Mouse (Mus musculus) myocyte (in vitro differentiated cells): ENCODE measurements around the gene Zbtb40. TPM values are rescaled to one million over a fixed set of nuclear protein-coding genes. Genes with fewer than 3 reads are reported as not detected.

Experiments
- H3K27me3 ChIP-seq: one replicate; pipeline ENCODE4 v1.6.1; 2011; ENCODE audit not compliant: control insufficient read depth, insufficient read depth, insufficient read length
- H3K36me3 ChIP-seq: one replicate; pipeline ENCODE4 v1.6.1; 2011; ENCODE audit not compliant: control insufficient read depth, insufficient read depth
- H3K4me2 ChIP-seq: one replicate; pipeline ENCODE4 v1.6.1; 2011; ENCODE audit warnings: low read depth, control low read depth
- H3K4me3 ChIP-seq: one replicate; pipeline ENCODE4 v1.5.1; 2011; ENCODE audit warnings: mild to moderate bottlenecking, control low read depth, moderate library complexity
- H3K79me2 ChIP-seq: one replicate; pipeline ENCODE4 v1.6.1; 2011; ENCODE audit not compliant: control insufficient read depth, insufficient read depth
- H3ac ChIP-seq: one replicate; pipeline ENCODE4 v1.6.1; 2011; ENCODE audit not compliant: control insufficient read depth, insufficient read length
- CEBPB ChIP-seq: IDR thresholded peaks from 2 replicates; pipeline ENCODE4 v1.6.1; 2011; ENCODE audit warnings: mild to moderate bottlenecking, moderate library complexity; ENCODE audit not compliant: poor library complexity, insufficient read depth, severe bottlenecking
- E2F4 ChIP-seq: IDR thresholded peaks from one replicate; pipeline ENCODE4 v1.6.1; 2011; ENCODE audit warnings: mild to moderate bottlenecking, control low read depth, moderate library complexity; ENCODE audit not compliant: insufficient read depth
- MAX ChIP-seq: IDR thresholded peaks from one replicate; pipeline ENCODE4 v1.6.1; 2011; ENCODE audit warnings: low read depth, mild to moderate bottlenecking, control low read depth
- MYOD1 ChIP-seq, 3 experiments: IDR thresholded peaks; one replicate each; pipeline ENCODE4 v1.6.1; 2011; ENCODE audit warnings: control low read depth in 2 of 3, low read depth in 2 of 3, mild to moderate bottlenecking in 2 of 3, moderate library complexity in 1 of 3; ENCODE audit not compliant: insufficient read length in 2 of 3, control insufficient read depth in 1 of 3
- MYOG ChIP-seq, 3 experiments: IDR thresholded peaks; one replicate each; pipeline ENCODE4 v1.6.1; 2011; ENCODE audit warnings: control low read depth in 2 of 3, low read depth in 2 of 3, mild to moderate bottlenecking in 2 of 3; ENCODE audit not compliant: insufficient read length in 2 of 3, control insufficient read depth in 1 of 3, insufficient read depth in 1 of 3
- POLR2A ChIP-seq: IDR thresholded peaks from one replicate; pipeline ENCODE4 v1.6.1; 2011; ENCODE audit warnings: low read depth, mild to moderate bottlenecking, control low read depth, moderate library complexity; ENCODE audit not compliant: insufficient read length
- POLR2AphosphoS2 ChIP-seq: IDR thresholded peaks from one replicate; pipeline ENCODE4 v1.6.1; 2011; ENCODE audit warnings: low read depth, control low read depth; ENCODE audit not compliant: insufficient read length
- REST ChIP-seq: IDR thresholded peaks from one replicate; pipeline ENCODE4 v1.6.1; 2011; ENCODE audit warnings: mild to moderate bottlenecking, control low read depth, moderate library complexity; ENCODE audit not compliant: insufficient read depth, insufficient read length
- SRF ChIP-seq: IDR thresholded peaks from one replicate; pipeline ENCODE4 v1.6.1; 2011; ENCODE audit warnings: low read depth; ENCODE audit not compliant: control insufficient read depth, insufficient read length
- TCF12 ChIP-seq: IDR thresholded peaks from one replicate; pipeline ENCODE4 v1.6.1; 2011; ENCODE audit warnings: mild to moderate bottlenecking, control low read depth; ENCODE audit not compliant: poor library complexity, insufficient read depth, severe bottlenecking
- TCF3 ChIP-seq: IDR thresholded peaks from one replicate; pipeline ENCODE4 v1.6.1; 2011; ENCODE audit warnings: low read depth, control low read depth; ENCODE audit not compliant: insufficient read length
- USF1 ChIP-seq: IDR thresholded peaks from one replicate; pipeline ENCODE4 v1.6.1; 2011; ENCODE audit warnings: low read depth, mild to moderate bottlenecking, control low read depth, moderate library complexity
- polyA plus RNA-seq: library from polyadenylated mRNA; unstranded; fragments of >200 nt; fragmentation: generic; extraction: Trizol; gene quantifications from one replicate; pipeline ENCODE4 v1.2.1, GENCODE M21; 2012; ENCODE audit warnings: missing spikeins

The Zbtb40 gene
- polyA plus RNA-seq, 1 experiment = 7.4 TPM

GRCm38 (mm10) chr4:137085083-137085810, 36.6 kb upstream of the Zbtb40 start:
- TF ChIP-seq TCF12 (no peak), E2F4 (no peak), REST (no peak), CEBPB (no peak), USF1 (peak; percentile 23), MYOD1 (IDR thresholded peaks at IDR 0.05; ENCODE audit: control insufficient read depth in 1 of 3, insufficient read length in 2 of 3, low read depth in 2 of 3) (no peak), POLR2A (no peak)
- no peak overlapping the region for H3ac ChIP-seq
- H3K4me2 ChIP-seq = peak overlapping the region; percentile 69
- no peaks in the 10 kb centered on the region for H3K36me3 ChIP-seq
- H3K79me2 ChIP-seq = no peaks in the 10 kb centered on the region
- H3K27me3 ChIP-seq = peaks cover 21% of the 10 kb centered on the region
- no peak overlapping the region for H3K4me3 ChIP-seq

- no peak for TF ChIP-seq USF1
- TF ChIP-seq REST = no peak
- no peak for TF ChIP-seq MYOD1 (IDR thresholded peaks at IDR 0.05; ENCODE audit: control insufficient read depth in 1 of 3, insufficient read length in 2 of 3, low read depth in 2 of 3)
- no peak for TF ChIP-seq SRF
- no peak for TF ChIP-seq E2F4
- TF ChIP-seq MYOG (IDR thresholded peaks at IDR 0.05; ENCODE audit: control insufficient read depth in 1 of 3, insufficient read depth in 1 of 3, insufficient read length in 2 of 3, low read depth in 2 of 3) = no peak
- TF ChIP-seq CEBPB = no peak
- TF ChIP-seq TCF12 = no peak
- no peak for TF ChIP-seq POLR2A
- TF ChIP-seq POLR2AphosphoS2 = no peak
- no peak for TF ChIP-seq MAX
- TF ChIP-seq TCF3 = no peak
- peaks cover 16% of the 10 kb centered on the region for H3K27me3 ChIP-seq
- H3ac ChIP-seq = no peak overlapping the region
- H3K36me3 ChIP-seq = no peaks in the 10 kb centered on the region
- H3K4me3 ChIP-seq = no peak overlapping the region
- no peak overlapping the region for H3K4me2 ChIP-seq
- no peaks in the 10 kb centered on the region for H3K79me2 ChIP-seq
These were observed 34.3 kb upstream of the Zbtb40 start for GRCm38 (mm10) chr4:137082866-137083265.

GRCm38 (mm10) chr4:137081401-137081800, 32.8 kb upstream of the Zbtb40 start:
- H3K27me3 ChIP-seq = peaks cover 8% of the 10 kb centered on the region
- no peak overlapping the region for H3K4me2 ChIP-seq
- TF ChIP-seq POLR2AphosphoS2 = no peak
- TF ChIP-seq MAX = no peak
- no peak for TF ChIP-seq TCF12
- TF ChIP-seq USF1 = no peak
- no peak for TF ChIP-seq REST
- no peak for TF ChIP-seq TCF3
- no peak for TF ChIP-seq CEBPB
- TF ChIP-seq MYOG (IDR thresholded peaks at IDR 0.05; ENCODE audit: control insufficient read depth in 1 of 3, insufficient read depth in 1 of 3, insufficient read length in 2 of 3, low read depth in 2 of 3) = no peak
- TF ChIP-seq SRF = no peak
- TF ChIP-seq E2F4 = no peak
- TF ChIP-seq MYOD1 (IDR thresholded peaks at IDR 0.05; ENCODE audit: control insufficient read depth in 1 of 3, insufficient read length in 2 of 3, low read depth in 2 of 3) = no peak
- TF ChIP-seq POLR2A = no peak
- no peaks in the 10 kb centered on the region for H3K79me2 ChIP-seq
- H3ac ChIP-seq = no peak overlapping the region
- H3K4me3 ChIP-seq = no peak overlapping the region
- H3K36me3 ChIP-seq = no peaks in the 10 kb centered on the region

GRCm38 (mm10) chr4:137077216-137077615, 28.6 kb upstream of the Zbtb40 start:
- TF ChIP-seq TCF3 (no peak), TCF12 (no peak), MYOD1 (IDR thresholded peaks at IDR 0.05; ENCODE audit: control insufficient read depth in 1 of 3, insufficient read length in 2 of 3, low read depth in 2 of 3) (no peak), REST (no peak), POLR2A (no peak), CEBPB (no peak), USF1 (no peak), MAX (no peak), POLR2AphosphoS2 (no peak), E2F4 (no peak), SRF (no peak), MYOG (IDR thresholded peaks at IDR 0.05; ENCODE audit: control insufficient read depth in 1 of 3, insufficient read depth in 1 of 3, insufficient read length in 2 of 3, low read depth in 2 of 3) (no peak)
- no peaks in the 10 kb centered on the region for H3K36me3 ChIP-seq
- no peak overlapping the region for H3ac ChIP-seq
- no peaks in the 10 kb centered on the region for H3K27me3 ChIP-seq
- H3K79me2 ChIP-seq = no peaks in the 10 kb centered on the region
- H3K4me3 ChIP-seq = no peak overlapping the region
- no peak overlapping the region for H3K4me2 ChIP-seq

- Histone ChIP-seq H3K79me2 (no peaks in the 10 kb centered on the region), H3K4me3 (no peak overlapping the region), H3K4me2 (no peak overlapping the region), H3K27me3 (peaks cover 24% of the 10 kb centered on the region), H3ac (no peak overlapping the region), H3K36me3 (no peaks in the 10 kb centered on the region)
- TF ChIP-seq MYOG (IDR thresholded peaks at IDR 0.05; ENCODE audit: control insufficient read depth in 1 of 3, insufficient read depth in 1 of 3, insufficient read length in 2 of 3, low read depth in 2 of 3) (no peak), REST (no peak), MAX (no peak), USF1 (no peak), POLR2AphosphoS2 (no peak), CEBPB (no peak), E2F4 (no peak), MYOD1 (IDR thresholded peaks at IDR 0.05; ENCODE audit: control insufficient read depth in 1 of 3, insufficient read length in 2 of 3, low read depth in 2 of 3) (no peak), SRF (no peak), TCF3 (no peak), POLR2A (no peak), TCF12 (no peak)
These were observed 22.6 kb upstream of the Zbtb40 start for GRCm38 (mm10) chr4:137071204-137071603.
